Mouse (Mus musculus) embryonic facial prominence, embryonic 13.5 days (tissue): Measurements from ENCODE around the gene Stag1. TPM values are rescaled to one million over a fixed set of nuclear protein-coding genes. Genes with fewer than 3 reads are reported as not detected.

Source experiments
- ATAC-seq: fragments of 200-750 bp; cut with Nextera tagmentation; 2 replicates; pipeline ENCODE4 v1.8.0; 2017; ENCODE audit warnings: low read depth; ENCODE audit not compliant: insufficient number of reproducible peaks, insufficient read depth, low FRiP score, low TSS enrichment
- H3K27ac ChIP-seq: fragments of 300-500 bp; sonication (generic); 2 replicates; pipeline ENCODE4 v1.5.1; 2015; ENCODE audit warnings: moderate library complexity, mild to moderate bottlenecking, inconsistent platforms
- H3K27me3 ChIP-seq: fragments of 300-500 bp; sonication (generic); 2 replicates; pipeline ENCODE4 v1.6.1; 2015; ENCODE audit warnings: mild to moderate bottlenecking, inconsistent platforms
- H3K36me3 ChIP-seq: fragments of 300-500 bp; sonication (generic); 2 replicates; pipeline ENCODE4 v1.6.1; 2015; ENCODE audit warnings: mild to moderate bottlenecking, inconsistent platforms
- H3K4me1 ChIP-seq: fragments of 300-500 bp; sonication (generic); 2 replicates; pipeline ENCODE4 v1.6.1; 2015; ENCODE audit warnings: inconsistent platforms
- H3K4me2 ChIP-seq: fragments of 300-500 bp; sonication (generic); 2 replicates; pipeline ENCODE4 v1.6.1; 2015; ENCODE audit warnings: moderate library complexity, mild to moderate bottlenecking, inconsistent platforms
- H3K4me3 ChIP-seq: fragments of 300-500 bp; sonication (generic); 2 replicates; pipeline ENCODE4 v1.5.1; 2015; ENCODE audit warnings: mild to moderate bottlenecking, inconsistent platforms
- H3K9ac ChIP-seq: fragments of 300-500 bp; sonication (generic); 2 replicates; pipeline ENCODE4 v1.6.1; 2015; ENCODE audit warnings: mild to moderate bottlenecking, inconsistent platforms
- H3K9me3 ChIP-seq: fragments of 300-500 bp; sonication (generic); 2 replicates; pipeline ENCODE4 v1.6.1; 2016; ENCODE audit warnings: inconsistent platforms
- WGBS: fragments of 180-500 bp; shearing (Covaris S2); methylation state at CpG from one replicate; pipeline ENCODE4 v1.1.7; 2015; ENCODE audit warnings: mixed read lengths; 5-methylcytosine and 5-hydroxymethylcytosine counted together
- polyA plus RNA-seq: library from polyadenylated mRNA; unstranded; fragments of >200 nt; fragmentation: Nextera tagmentation; extraction: Ambion mirVana; gene quantifications from 2 replicates; pipeline ENCODE4 v1.2.1, GENCODE M21; 2015

Stag1 gene
- polyA plus RNA-seq, 1 experiment from 2014 or later, result 60.1 TPM

- Histone ChIP-seq H3K4me2 (no peak overlapping the region), H3K36me3 (no peaks in the 10 kb centered on the region), H3K9ac (no peak overlapping the region), H3K27ac (no peak overlapping the region), H3K4me1 (peaks cover 5% of the 10 kb centered on the region; the same call in 1 of the 2 replicates), H3K9me3 (no peaks in the 10 kb centered on the region), H3K27me3 (no peaks in the 10 kb centered on the region), H3K4me3 (no peak overlapping the region)
- 83% methylated on average over 3 of the region's 3 CpGs for WGBS
- ATAC-seq, result no peak
Observed at GRCm38 (mm10) chr9:100613501-100614071, 16.0 kb downstream of the Stag1 start.

DNA sequence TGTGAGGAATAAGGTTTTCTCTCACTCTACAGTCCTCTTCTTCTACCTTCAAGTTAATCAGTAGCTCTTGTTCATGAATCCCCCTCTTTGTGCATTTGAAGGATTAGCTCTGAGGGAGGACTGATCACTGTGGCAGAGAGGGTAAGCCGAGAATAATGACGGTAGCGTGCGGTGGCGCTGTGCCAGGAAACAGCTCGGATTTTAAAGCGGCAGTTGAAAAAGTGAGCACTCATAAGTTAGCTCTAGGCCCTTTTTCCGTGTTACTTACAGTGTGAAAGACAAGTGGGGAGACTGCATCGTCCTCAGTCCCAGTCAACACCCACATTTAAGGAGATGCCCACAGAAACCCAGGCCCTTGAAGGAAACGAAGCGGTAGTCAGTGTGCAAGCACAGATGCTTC lies 19.3 kb downstream of the Stag1 start:
- 41% methylated on average over 11 of the region's 11 CpGs for WGBS
- H3K9ac ChIP-seq, result no peak overlapping the region
- H3K4me2 ChIP-seq, result peak overlapping the region; percentile 19
- no peak overlapping the region for H3K4me3 ChIP-seq
- H3K9me3 ChIP-seq, result no peaks in the 10 kb centered on the region
- no peaks in the 10 kb centered on the region for H3K36me3 ChIP-seq
- H3K27ac ChIP-seq, result no peak overlapping the region
- peaks cover 8% of the 10 kb centered on the region; the same call in 1 of the 2 replicates for H3K4me1 ChIP-seq
- no peaks in the 10 kb centered on the region for H3K27me3 ChIP-seq
- ATAC-seq, result 0 out of 2 replicates have a peak, but pooled peaks have one; percentile 48

- no peaks in the 10 kb centered on the region for H3K27me3 ChIP-seq
- no peak for ATAC-seq
- H3K9me3 ChIP-seq, result no peaks in the 10 kb centered on the region
- H3K4me3 ChIP-seq, result no peak overlapping the region
- 80% methylated on average over 2 of the region's 2 CpGs for WGBS
- H3K4me2 ChIP-seq, result no peak overlapping the region
- H3K4me1 ChIP-seq, result no peaks in the 10 kb centered on the region
- no peaks in the 10 kb centered on the region for H3K36me3 ChIP-seq
- no peak overlapping the region for H3K9ac ChIP-seq
- H3K27ac ChIP-seq, result no peak overlapping the region
Observed at GRCm38 (mm10) chr9:100626258-100626657, 28.7 kb downstream of the Stag1 start.

GRCm38 (mm10) chr9:100640754-100641153 lies 43.2 kb downstream of the Stag1 start:
- peaks cover 13% of the 10 kb centered on the region for H3K4me1 ChIP-seq
- H3K27me3 ChIP-seq, result no peaks in the 10 kb centered on the region
- H3K9me3 ChIP-seq, result no peaks in the 10 kb centered on the region
- 66% methylated on average over 2 of the region's 2 CpGs for WGBS
- H3K4me2 ChIP-seq, result no peak overlapping the region
- no peak overlapping the region for H3K4me3 ChIP-seq
- ATAC-seq, result no peak
- no peaks in the 10 kb centered on the region for H3K36me3 ChIP-seq
- H3K9ac ChIP-seq, result no peak overlapping the region
- no peak overlapping the region for H3K27ac ChIP-seq

GRCm38 (mm10) chr9:100641391-100642085 lies 43.9 kb downstream of the Stag1 start:
- 29% methylated on average over 6 of the region's 6 CpGs for WGBS
- Histone ChIP-seq H3K36me3 (no peaks in the 10 kb centered on the region), H3K9me3 (no peaks in the 10 kb centered on the region), H3K4me1 (peaks cover 13% of the 10 kb centered on the region), H3K27me3 (no peaks in the 10 kb centered on the region), H3K9ac (no peak overlapping the region; the same call in 1 of the 2 replicates), H3K4me2 (peak overlapping the region; percentile 76), H3K27ac (peak overlapping the region; percentile 48; the same call in 1 of the 2 replicates), H3K4me3 (peak overlapping the region; percentile 81)
- ATAC-seq, result no peak

- Histone ChIP-seq H3K4me3 (peak overlapping the region; percentile 81), H3K9ac (peak overlapping the region; percentile 80), H3K27ac (peak overlapping the region; percentile 99), H3K4me1 (peaks cover 13% of the 10 kb centered on the region), H3K36me3 (no peaks in the 10 kb centered on the region), H3K9me3 (no peaks in the 10 kb centered on the region), H3K27me3 (no peaks in the 10 kb centered on the region), H3K4me2 (peak overlapping the region; percentile 76)
- no peak for ATAC-seq
- WGBS, result 1% methylated on average over 16 of the region's 16 CpGs
Observed at GRCm38 (mm10) chr9:100642186-100642839, 44.7 kb downstream of the Stag1 start.

- peak overlapping the region; percentile 99 for H3K27ac ChIP-seq
- peak overlapping the region; percentile 91 for H3K9ac ChIP-seq
- peak overlapping the region; percentile 81 for H3K4me3 ChIP-seq
- WGBS, result under 1% methylated on average over 96 of the region's 97 CpGs
- no peaks in the 10 kb centered on the region for H3K9me3 ChIP-seq
- H3K36me3 ChIP-seq, result no peaks in the 10 kb centered on the region
- peaks cover 13% of the 10 kb centered on the region for H3K4me1 ChIP-seq
- H3K4me2 ChIP-seq, result peak overlapping the region; percentile 76
- H3K27me3 ChIP-seq, result no peaks in the 10 kb centered on the region
- peak; percentile 98 for ATAC-seq
Observed at GRCm38 (mm10) chr9:100642840-100643697, 45.5 kb downstream of the Stag1 start.

- peak overlapping the region; percentile 81 for H3K4me3 ChIP-seq
- peak overlapping the region; percentile 64 for H3K4me2 ChIP-seq
- no peaks in the 10 kb centered on the region for H3K36me3 ChIP-seq
- WGBS, result under 1% methylated on average over 36 of the region's 64 CpGs
- H3K9me3 ChIP-seq, result no peaks in the 10 kb centered on the region
- peak overlapping the region; percentile 91 for H3K9ac ChIP-seq
- peak; percentile 4; the same call in 1 of the 2 replicates for ATAC-seq
- H3K4me1 ChIP-seq, result peaks cover 13% of the 10 kb centered on the region
- H3K27ac ChIP-seq, result peak overlapping the region; percentile 99
- no peaks in the 10 kb centered on the region for H3K27me3 ChIP-seq
Observed at GRCm38 (mm10) chr9:100644071-100644771, 46.6 kb downstream of the Stag1 start.

DNA sequence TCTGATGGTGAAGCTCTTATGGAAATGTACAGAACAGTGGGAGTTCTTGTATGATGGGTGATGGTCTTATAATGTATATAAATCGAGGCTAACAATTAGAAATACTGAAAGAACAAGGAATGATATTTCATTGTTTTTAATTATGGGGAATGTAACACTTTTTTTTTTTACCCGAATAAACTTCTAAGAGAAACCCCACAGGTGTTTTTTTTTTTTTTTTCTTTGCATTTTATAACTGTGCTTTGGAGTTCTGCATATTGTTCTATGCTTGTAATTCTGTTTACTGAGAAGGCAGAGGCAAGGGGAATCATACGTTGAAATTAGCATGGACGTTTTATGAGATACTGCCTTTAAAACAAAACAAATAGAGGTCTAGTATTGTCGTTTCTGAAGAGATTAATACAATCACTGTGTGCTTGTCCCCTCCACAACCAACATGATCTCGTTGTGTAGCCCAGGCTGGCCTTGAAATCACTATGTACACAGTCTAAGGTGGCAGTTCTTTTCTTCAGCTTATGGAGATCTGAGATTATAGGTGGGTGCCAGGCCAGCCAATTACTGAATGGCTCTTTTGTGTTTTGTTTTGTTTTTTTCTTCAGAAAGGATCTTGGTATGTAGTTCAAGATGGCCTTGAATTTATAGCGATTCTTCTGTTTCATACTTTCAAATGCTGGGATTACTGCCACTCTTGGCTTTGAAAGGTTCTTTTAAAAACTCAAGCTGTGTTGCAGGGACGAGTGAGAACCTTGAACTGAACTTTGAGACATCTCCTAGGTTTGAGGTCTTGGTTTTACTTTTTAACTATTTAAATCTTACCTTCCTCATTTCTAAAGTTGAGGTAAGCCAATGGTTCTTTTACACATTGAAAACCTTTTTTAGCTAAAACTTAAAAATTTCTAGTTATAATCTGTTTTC lies 47.7 kb downstream of the Stag1 start:
- no peaks in the 10 kb centered on the region for H3K27me3 ChIP-seq
- H3K4me3 ChIP-seq, result peak overlapping the region; percentile 81
- WGBS, result 31% methylated on average over 8 of the region's 8 CpGs
- H3K27ac ChIP-seq, result no peak overlapping the region
- H3K9me3 ChIP-seq, result no peaks in the 10 kb centered on the region
- no peaks in the 10 kb centered on the region for H3K36me3 ChIP-seq
- H3K9ac ChIP-seq, result peak overlapping the region; percentile 52
- peaks cover 13% of the 10 kb centered on the region for H3K4me1 ChIP-seq
- H3K4me2 ChIP-seq, result peak overlapping the region; percentile 64
- ATAC-seq, result no peak

DNA sequence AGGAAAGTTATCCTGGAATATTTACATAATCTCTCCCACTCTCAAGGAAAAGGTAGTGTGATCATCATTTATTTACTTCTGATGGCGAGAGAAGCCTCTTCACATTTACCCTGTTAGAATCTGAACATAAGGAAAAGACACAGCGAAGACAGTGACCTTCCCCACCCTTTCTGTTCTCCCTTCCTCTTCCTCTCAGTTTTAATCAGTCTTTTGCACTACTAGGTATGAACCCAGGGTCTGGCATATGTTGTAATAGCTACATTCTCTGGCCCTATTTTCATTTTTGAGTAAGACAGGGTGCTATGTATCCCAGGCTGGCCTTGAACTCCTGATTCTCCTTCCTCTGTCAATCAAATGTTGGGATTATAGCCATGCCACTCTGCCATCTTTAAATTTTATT lies 48.7 kb downstream of the Stag1 start:
- Histone ChIP-seq H3K4me1 (peaks cover 10% of the 10 kb centered on the region), H3K9ac (no peak overlapping the region), H3K4me3 (no peak overlapping the region), H3K9me3 (no peaks in the 10 kb centered on the region), H3K4me2 (no peak overlapping the region), H3K27me3 (no peaks in the 10 kb centered on the region), H3K27ac (no peak overlapping the region), H3K36me3 (no peaks in the 10 kb centered on the region)
- ATAC-seq, result no peak
- WGBS, result 83% methylated on average over 2 of the region's 2 CpGs
